Mouse (Mus musculus) heart, embryonic 13.5 days (tissue): Measurements from ENCODE around the gene Dab1. TPM values are rescaled to one million over a fixed set of nuclear protein-coding genes. Genes with fewer than 3 reads are reported as not detected.

ENCODE experiments used
- ATAC-seq: fragments of 200-750 bp; cut with Nextera tagmentation; 2 replicates; pipeline ENCODE4 v1.8.0; 2017; ENCODE audit warnings: moderate TSS enrichment; ENCODE audit not compliant: insufficient number of reproducible peaks, low FRiP score, low TSS enrichment; ENCODE audit errors: extremely low read depth
- H3K27ac ChIP-seq: fragments of 300-500 bp; sonication (generic); replicated peaks from 2 replicates; pipeline ENCODE4 v1.5.1; 2015; ENCODE audit warnings: moderate library complexity, mild to moderate bottlenecking, inconsistent platforms
- H3K27me3 ChIP-seq: fragments of 300-500 bp; sonication (generic); replicated peaks from 2 replicates; pipeline ENCODE4 v1.6.1; 2015; ENCODE audit warnings: mild to moderate bottlenecking, inconsistent platforms
- H3K36me3 ChIP-seq: fragments of 300-500 bp; sonication (generic); 2 replicates; pipeline ENCODE4 v1.6.1; 2015; ENCODE audit warnings: mild to moderate bottlenecking, inconsistent platforms
- H3K4me1 ChIP-seq: fragments of 300-500 bp; sonication (generic); 2 replicates; pipeline ENCODE4 v1.6.1; 2015; ENCODE audit warnings: inconsistent platforms
- H3K4me2 ChIP-seq: fragments of 300-500 bp; sonication (generic); 2 replicates; pipeline ENCODE4 v1.6.1; 2015; ENCODE audit warnings: inconsistent platforms, mild to moderate bottlenecking, moderate library complexity
- H3K4me3 ChIP-seq: fragments of 300-500 bp; sonication (generic); 2 replicates; pipeline ENCODE4 v1.5.1; 2015; ENCODE audit warnings: moderate library complexity, mild to moderate bottlenecking, inconsistent platforms
- H3K9ac ChIP-seq: fragments of 300-500 bp; sonication (generic); 2 replicates; pipeline ENCODE4 v1.6.1; 2015; ENCODE audit warnings: inconsistent platforms, mild to moderate bottlenecking, moderate library complexity
- H3K9me3 ChIP-seq: fragments of 300-500 bp; sonication (generic); 2 replicates; pipeline ENCODE4 v1.6.1; 2016; ENCODE audit warnings: inconsistent platforms
- WGBS: fragments of 180-500 bp; shearing (Covaris S2); methylation state at CpG from one replicate; pipeline ENCODE4 v1.1.7; 2015; ENCODE audit warnings: mixed read lengths; 5-methylcytosine and 5-hydroxymethylcytosine counted together
- polyA plus RNA-seq: library from polyadenylated mRNA; unstranded; fragments of >200 nt; fragmentation: Nextera tagmentation; extraction: Ambion mirVana; gene quantifications from 2 replicates; pipeline ENCODE4 v1.2.1, GENCODE M21; 2015

Gene Dab1
- polyA plus RNA-seq, 1 experiment from 2014 or later: 0.48 TPM

GRCm38 (mm10) chr4:104515681-104516080 is 896.5 kb downstream of the Dab1 start:
- Histone ChIP-seq H3K4me2 (no peak overlapping the region), H3K4me3 (no peak overlapping the region), H3K27me3 (no peaks in the 10 kb centered on the region), H3K9me3 (no peaks in the 10 kb centered on the region), H3K36me3 (no peaks in the 10 kb centered on the region), H3K27ac (no peak overlapping the region), H3K4me1 (no peaks in the 10 kb centered on the region), H3K9ac (no peak overlapping the region)
- WGBS: 57% methylated on average over 5 of the region's 5 CpGs
- no peak for ATAC-seq

DNA sequence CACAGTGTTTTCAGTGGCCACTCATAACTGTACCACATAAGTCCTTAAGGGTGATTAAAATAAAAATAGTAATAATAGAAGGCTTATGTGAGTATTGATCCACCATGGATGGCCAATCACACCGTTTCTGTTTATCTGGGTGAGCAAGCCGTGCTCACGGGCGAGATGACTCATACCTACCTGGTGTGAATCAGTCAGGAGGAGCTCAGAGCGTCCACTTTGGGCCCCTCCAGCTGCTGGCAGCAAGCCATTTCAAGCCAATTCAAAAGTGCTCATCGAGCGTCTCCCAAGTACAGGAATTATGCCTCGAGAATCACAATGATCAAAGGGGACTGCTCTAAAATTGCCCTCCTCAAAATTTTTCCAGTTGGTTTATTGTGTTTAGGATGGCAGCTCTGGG is 903.2 kb downstream of the Dab1 start:
- no peaks in the 10 kb centered on the region for H3K4me1 ChIP-seq

GRCm38 (mm10) chr4:104523776-104524175 is 904.6 kb downstream of the Dab1 start:
- 77% methylated on average over 7 of the region's 7 CpGs for WGBS
- H3K4me1 ChIP-seq: no peaks in the 10 kb centered on the region
- no peak overlapping the region for H3K4me3 ChIP-seq
- H3K36me3 ChIP-seq: no peaks in the 10 kb centered on the region
- no peaks in the 10 kb centered on the region for H3K9me3 ChIP-seq
- H3K27me3 ChIP-seq: 0 out of 2 replicates have a peak, but pooled peaks cover 8% of the 10 kb centered on the region
- H3K27ac ChIP-seq: no peak overlapping the region
- H3K9ac ChIP-seq: no peak overlapping the region
- ATAC-seq: no peak
- no peak overlapping the region for H3K4me2 ChIP-seq

More for the DNA sequence above, 903.2 kb downstream of the Dab1 start:
- no peak overlapping the region for H3K9ac ChIP-seq
- no peak for ATAC-seq
- H3K4me2 ChIP-seq: no peak overlapping the region
- no peak overlapping the region for H3K4me3 ChIP-seq
- no peaks in the 10 kb centered on the region for H3K36me3 ChIP-seq
- 0 out of 2 replicates have a peak, but pooled peaks cover 8% of the 10 kb centered on the region for H3K27me3 ChIP-seq
- H3K9me3 ChIP-seq: no peaks in the 10 kb centered on the region
- H3K27ac ChIP-seq: no peak overlapping the region
- 46% methylated on average over 8 of the region's 8 CpGs for WGBS

DNA sequence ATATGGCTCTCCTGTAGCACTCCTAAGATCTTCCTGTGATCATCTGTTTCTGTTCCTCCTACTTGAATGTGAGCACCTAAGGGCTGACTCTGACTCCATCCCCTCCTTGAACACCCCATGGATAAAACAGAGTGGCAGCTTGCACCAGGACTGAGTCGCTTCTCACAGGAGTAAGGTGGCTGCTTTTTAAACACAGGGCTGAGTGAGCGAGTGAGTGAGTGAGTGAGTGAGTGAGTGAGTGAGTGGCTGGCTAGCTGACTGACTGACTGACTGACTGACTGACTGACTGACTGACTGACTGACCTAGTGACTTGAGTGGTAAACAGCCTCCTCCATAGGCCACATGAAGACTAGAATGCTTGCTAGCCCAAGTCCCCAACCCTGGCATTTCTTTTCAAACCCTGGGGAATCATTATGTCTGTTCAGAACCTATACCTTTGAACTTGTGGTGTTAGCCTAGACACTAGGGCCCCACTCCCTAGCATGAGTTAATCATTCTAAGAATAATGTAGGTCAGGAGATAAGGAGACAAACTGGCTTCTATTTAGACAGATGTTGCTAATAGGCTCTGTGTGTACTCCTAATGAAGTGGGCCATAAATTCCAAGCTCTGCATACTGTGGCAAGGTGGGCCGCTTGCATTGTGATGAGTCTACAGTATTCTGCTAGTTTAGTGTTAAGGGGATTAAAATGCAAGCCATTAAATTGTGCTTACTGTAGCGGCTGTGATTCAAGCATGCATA is 910.9 kb downstream of the Dab1 start:
- no peak for ATAC-seq
- no peak overlapping the region for H3K4me3 ChIP-seq
- no peaks in the 10 kb centered on the region for H3K27me3 ChIP-seq
- H3K36me3 ChIP-seq: no peaks in the 10 kb centered on the region
- whole genome bisulfite sequencing: 77% methylated on average over 4 of the region's 4 CpGs
- H3K27ac ChIP-seq: no peak overlapping the region
- H3K9me3 ChIP-seq: no peaks in the 10 kb centered on the region
- H3K9ac ChIP-seq: no peak overlapping the region
- no peak overlapping the region for H3K4me2 ChIP-seq
- H3K4me1 ChIP-seq: no peaks in the 10 kb centered on the region

DNA sequence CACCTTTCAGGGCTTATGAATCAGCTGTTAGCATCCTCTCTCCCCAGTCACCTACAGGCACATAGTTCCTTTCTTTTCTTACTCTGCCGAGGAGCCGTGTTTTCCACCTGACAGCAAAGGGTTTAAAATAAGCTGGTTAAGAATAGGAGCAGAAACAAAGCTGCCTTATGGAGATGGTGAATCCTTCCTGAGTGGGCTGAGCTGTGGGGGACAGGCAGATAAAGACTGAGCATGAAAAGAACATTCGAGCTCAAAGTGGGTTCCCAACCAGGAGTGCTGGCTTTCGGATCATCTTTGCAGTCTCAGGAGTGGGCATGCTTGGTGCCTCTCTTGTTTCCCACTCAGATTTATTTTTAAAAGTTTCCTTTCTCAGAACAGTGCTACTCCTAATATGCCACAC is 913.7 kb downstream of the Dab1 start:
- no peak overlapping the region for H3K27ac ChIP-seq
- H3K9ac ChIP-seq: no peak overlapping the region
- WGBS: 78% methylated on average over 4 of the region's 4 CpGs
- no peak for ATAC-seq
- no peaks in the 10 kb centered on the region for H3K36me3 ChIP-seq
- H3K27me3 ChIP-seq: no peaks in the 10 kb centered on the region
- H3K4me3 ChIP-seq: no peak overlapping the region
- H3K9me3 ChIP-seq: no peaks in the 10 kb centered on the region
- no peaks in the 10 kb centered on the region for H3K4me1 ChIP-seq
- no peak overlapping the region for H3K4me2 ChIP-seq

DNA sequence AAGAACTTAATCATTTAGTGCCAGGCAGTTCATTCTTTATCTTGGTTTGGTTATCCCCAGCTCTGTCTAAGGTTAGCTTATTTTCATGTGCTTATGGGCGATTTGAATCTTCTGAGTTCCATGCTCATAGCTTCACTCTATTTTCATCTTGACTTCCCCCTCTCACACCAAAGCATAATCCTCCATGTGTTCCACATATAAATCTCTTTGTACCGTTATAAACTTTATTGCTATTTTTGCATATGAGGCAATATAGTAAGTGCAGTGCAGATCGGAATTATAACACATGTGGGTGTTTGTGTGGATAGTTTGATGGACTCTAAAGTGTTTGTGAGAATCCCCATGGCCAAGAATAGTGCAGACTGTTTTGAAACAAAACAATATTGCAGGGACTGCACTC is 919.3 kb downstream of the Dab1 start:
- no peaks in the 10 kb centered on the region for H3K4me1 ChIP-seq
- H3K4me2 ChIP-seq: no peak overlapping the region
- 71% methylated on average over 3 of the region's 3 CpGs for WGBS
- H3K27ac ChIP-seq: no peak overlapping the region
- no peak overlapping the region for H3K4me3 ChIP-seq
- no peaks in the 10 kb centered on the region for H3K36me3 ChIP-seq
- no peaks in the 10 kb centered on the region for H3K9me3 ChIP-seq
- H3K27me3 ChIP-seq: no peaks in the 10 kb centered on the region
- ATAC-seq: no peak
- H3K9ac ChIP-seq: no peak overlapping the region

DNA sequence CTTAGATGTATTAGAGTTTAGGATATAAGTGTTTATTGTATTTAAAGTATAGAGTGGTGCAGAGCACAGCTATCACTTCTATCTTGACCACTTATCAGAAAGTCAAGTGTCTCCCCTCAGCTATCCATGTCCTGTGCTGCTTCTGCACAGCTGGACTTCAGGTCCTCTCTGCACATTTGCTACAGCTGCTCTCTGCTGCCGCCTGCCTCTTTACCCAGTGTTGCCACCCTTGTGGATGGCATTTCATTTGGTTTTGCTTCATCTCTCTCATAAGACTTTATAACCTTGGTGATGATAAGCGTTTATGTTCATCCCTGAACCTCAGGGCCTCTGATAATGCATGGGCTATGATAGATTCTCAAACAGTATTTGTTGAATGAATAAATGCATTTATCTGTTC is 919.9 kb downstream of the Dab1 start:
- no peaks in the 10 kb centered on the region for H3K4me1 ChIP-seq
- no peaks in the 10 kb centered on the region for H3K9me3 ChIP-seq
- H3K36me3 ChIP-seq: no peaks in the 10 kb centered on the region
- no peak overlapping the region for H3K9ac ChIP-seq
- H3K4me2 ChIP-seq: no peak overlapping the region
- no peak overlapping the region for H3K27ac ChIP-seq
- no peak overlapping the region for H3K4me3 ChIP-seq
- WGBS: 49% methylated on average over 2 of the region's 2 CpGs
- no peak for ATAC-seq
- H3K27me3 ChIP-seq: no peaks in the 10 kb centered on the region

- Histone ChIP-seq H3K4me1 (no peaks in the 10 kb centered on the region), H3K4me3 (no peak overlapping the region), H3K36me3 (no peaks in the 10 kb centered on the region), H3K9ac (no peak overlapping the region), H3K4me2 (no peak overlapping the region), H3K9me3 (no peaks in the 10 kb centered on the region), H3K27me3 (no peaks in the 10 kb centered on the region), H3K27ac (no peak overlapping the region)
- WGBS: 80% methylated on average over 5 of the region's 5 CpGs
- ATAC-seq: no peak
These were observed 927.9 kb downstream of the Dab1 start for GRCm38 (mm10) chr4:104547091-104547490.

DNA sequence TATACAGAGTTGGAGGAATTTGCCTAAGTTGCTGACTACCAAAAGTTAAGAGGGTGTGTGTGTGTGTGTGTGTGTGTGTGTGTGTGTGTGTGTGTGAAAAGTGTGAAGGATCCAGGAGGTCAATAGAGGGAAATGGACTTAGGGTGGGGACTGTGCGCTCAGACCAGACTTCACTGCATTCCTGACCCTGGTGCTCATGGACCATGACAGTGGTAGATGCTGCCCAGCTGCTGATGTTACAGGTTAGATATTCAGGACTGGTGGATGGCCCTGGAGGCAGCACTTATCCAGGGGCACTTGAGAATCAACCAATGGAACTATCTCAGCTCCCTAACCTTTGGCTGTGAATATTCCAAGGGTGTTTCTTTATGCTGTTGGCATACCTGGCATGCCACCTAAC is 929.1 kb downstream of the Dab1 start:
- no peak overlapping the region for H3K4me3 ChIP-seq
- no peak overlapping the region for H3K27ac ChIP-seq
- H3K4me2 ChIP-seq: no peak overlapping the region
- H3K27me3 ChIP-seq: no peaks in the 10 kb centered on the region
- 83% methylated on average over 1 of the region's 1 CpGs for WGBS
- H3K4me1 ChIP-seq: no peaks in the 10 kb centered on the region
- H3K9ac ChIP-seq: no peak overlapping the region
- H3K36me3 ChIP-seq: no peaks in the 10 kb centered on the region
- no peaks in the 10 kb centered on the region for H3K9me3 ChIP-seq
- ATAC-seq: no peak

DNA sequence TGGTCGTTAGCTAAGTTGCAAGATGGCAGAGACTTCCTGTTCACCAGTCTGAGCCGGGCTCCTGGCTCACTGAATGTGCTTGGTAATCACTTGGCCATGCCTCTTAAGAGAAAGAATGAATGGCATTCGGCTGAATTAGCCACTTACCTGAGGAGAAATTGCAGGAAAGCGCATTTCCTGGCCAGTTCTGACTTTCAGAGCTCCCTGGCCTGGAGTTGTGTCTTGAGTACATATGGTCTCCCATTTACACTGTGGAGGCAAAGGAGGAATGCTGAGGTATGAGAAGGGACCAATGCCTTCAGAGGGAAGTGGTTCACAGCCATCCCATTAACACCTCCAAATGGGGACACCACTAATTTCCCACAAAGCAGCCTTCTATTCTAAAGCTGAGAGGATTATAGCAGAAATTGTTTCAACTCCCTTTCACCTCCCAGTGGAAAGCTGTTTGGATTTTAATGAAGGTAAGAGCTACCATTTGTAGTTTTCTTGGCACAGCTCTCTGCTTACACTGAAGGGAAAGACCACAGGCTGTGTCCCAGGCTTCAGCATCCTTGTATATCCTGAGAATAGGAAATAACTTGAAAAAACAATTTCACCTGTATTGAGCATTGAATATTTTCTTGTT is 931.5 kb downstream of the Dab1 start:
- 57% methylated on average over 4 of the region's 4 CpGs for WGBS
- no peak overlapping the region for H3K9ac ChIP-seq
- H3K4me3 ChIP-seq: no peak overlapping the region
- H3K36me3 ChIP-seq: no peaks in the 10 kb centered on the region
- no peak overlapping the region for H3K4me2 ChIP-seq
- no peak overlapping the region for H3K27ac ChIP-seq
- no peak for ATAC-seq
- no peaks in the 10 kb centered on the region for H3K4me1 ChIP-seq
- H3K9me3 ChIP-seq: no peaks in the 10 kb centered on the region
- H3K27me3 ChIP-seq: no peaks in the 10 kb centered on the region

DNA sequence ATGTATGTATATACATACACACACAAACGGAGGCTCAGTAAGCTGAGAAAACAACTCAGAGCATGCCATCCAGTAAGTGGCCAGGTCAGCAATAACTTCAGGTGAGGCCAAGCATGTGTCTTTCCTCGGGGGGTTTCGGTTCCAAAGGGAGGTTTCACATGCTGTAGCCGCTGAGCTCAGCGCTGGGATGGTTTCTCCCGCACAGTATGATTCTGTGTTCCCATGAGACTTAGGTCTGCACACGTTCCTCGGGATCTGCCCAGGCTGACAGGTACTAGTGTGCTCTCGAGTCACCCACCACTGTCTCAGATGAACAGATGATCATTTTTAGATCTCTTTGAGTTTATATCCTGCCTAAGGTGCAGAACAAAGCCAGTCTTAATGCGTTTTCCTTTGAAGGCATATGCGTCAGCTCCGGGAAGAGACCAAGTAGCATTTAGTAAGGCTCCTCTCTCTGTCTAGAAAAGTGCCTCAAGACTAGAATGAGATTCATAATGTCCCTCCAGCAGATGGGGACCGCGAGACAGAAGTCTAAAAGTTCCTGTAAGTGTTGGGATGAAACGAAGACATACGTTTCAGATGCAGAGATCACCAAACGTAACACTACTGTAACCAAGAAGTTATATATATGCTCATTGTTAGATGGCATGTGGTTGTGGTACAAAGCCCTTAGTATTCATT is 932.4 kb downstream of the Dab1 start:
- WGBS: 82% methylated on average over 17 of the region's 17 CpGs
- no peak overlapping the region for H3K4me3 ChIP-seq
- no peak overlapping the region for H3K9ac ChIP-seq
- H3K4me2 ChIP-seq: no peak overlapping the region
- no peak for ATAC-seq
- H3K27ac ChIP-seq: no peak overlapping the region
- no peaks in the 10 kb centered on the region for H3K27me3 ChIP-seq
- no peaks in the 10 kb centered on the region for H3K9me3 ChIP-seq
- no peaks in the 10 kb centered on the region for H3K36me3 ChIP-seq
- no peaks in the 10 kb centered on the region for H3K4me1 ChIP-seq
